Mouse (Mus musculus): ENCODE data around the gene Foxp2.

Gene Foxp2

DNA sequence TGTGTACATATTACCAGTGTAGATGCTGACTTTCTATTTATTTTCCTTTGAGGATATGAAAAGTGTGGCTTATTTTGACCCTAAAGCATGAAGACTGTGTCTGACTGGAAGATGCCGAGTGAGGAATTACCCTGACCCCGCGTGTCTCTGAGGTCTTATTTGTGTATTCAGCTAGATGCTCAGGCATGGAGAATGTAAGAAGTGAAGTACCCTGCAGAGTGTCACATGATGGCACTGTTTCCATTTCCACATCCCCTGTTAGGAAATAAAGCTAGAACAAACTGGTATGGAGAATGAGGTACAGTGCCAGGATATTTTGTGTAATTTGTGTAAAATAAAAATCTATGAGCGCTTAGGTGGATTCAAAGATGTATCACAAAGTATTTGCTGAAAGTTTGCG is 219.8 kb downstream of the Foxp2 start:
- DNase-seq = no peak

DNA sequence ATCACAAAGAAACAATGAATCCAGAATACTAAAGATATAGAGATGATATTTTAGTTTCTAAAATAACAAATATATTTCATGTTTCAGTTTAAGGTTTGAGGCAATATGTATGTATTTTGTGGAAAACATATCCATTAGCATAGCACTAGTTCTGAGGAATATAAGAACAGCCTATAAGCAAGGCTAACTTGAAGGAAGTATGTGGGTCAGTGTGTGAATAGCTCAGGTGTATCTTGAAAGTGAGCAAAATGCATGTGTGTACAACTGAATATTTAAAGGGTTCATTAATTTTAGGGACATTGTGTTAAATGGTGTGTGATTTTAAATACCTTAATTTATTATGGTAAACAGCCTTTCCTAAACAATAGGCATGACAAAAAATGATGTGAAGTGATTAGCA is 220.2 kb downstream of the Foxp2 start:
- no peak for DNase-seq

- no peak for DNase-seq
Observed at GRCm38 (mm10) chr6:15130142-15130541, 229.0 kb downstream of the Foxp2 start.

DNA sequence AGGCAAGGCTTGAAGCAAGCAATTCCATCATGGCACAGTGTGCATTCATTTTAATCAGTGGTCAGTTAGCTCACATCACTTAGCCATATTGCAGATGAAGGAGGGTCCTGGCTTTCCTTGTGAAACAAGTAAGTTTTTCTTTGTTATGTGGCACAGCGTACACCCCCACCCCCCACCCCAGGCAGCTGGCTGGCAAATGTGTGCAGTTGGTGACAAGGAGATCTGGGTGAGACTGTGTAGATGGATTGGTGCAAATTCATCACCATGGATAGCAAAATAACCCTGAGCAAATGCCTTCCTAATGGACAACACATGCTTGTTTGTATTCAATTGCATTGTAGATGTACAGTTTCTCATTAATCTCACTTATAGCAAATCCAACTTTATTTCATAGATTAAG is 240.9 kb downstream of the Foxp2 start:
- DNase-seq = no peak

GRCm38 (mm10) chr6:15151619-15152018 is 250.5 kb downstream of the Foxp2 start:
- no peak for DNase-seq

- peak in 1 of 2 experiments; percentile 1 for DNase-seq
Observed at GRCm38 (mm10) chr6:15163508-15164053, 262.4 kb downstream of the Foxp2 start.

GRCm38 (mm10) chr6:15176754-15177153 is 275.6 kb downstream of the Foxp2 start:
- DNase-seq = no peak

- no peak for DNase-seq
Observed at GRCm38 (mm10) chr6:15192877-15193276, 291.7 kb downstream of the Foxp2 start.

DNA sequence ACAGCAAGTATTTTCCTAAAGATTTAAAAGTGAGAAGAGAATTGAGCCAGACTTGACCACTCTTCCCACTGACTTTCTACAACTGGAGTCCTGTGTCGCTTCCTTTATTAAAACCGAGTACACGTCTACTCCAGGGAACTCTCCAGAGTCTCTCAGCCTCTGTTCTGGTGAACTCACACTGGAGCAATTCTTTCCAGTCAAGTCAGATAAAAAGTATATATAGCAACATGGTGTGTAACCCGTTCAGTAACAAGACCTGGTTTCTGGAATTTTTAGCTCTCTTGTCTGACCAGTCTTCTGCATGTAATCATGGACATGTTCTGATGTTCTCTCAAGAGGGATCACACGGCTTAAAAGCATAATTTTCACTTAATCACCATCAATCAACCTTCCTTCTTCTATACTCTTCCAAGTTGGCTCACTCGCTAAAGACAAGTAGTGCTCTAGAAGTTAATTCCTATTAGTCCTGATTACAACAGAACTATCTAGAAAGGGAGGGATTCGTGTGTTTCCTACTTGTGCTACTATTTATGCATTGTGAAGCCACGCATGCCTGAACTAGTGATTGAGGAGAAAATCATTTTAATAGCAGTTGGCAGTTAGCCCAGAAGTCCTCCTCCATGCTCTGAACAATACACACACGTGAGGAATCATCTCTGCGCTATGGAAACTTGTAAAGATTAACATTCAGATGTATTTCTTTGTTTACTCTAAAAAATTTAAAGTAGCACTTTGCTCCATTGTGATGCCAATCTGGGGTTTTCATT is 341.2 kb downstream of the Foxp2 start:
- no peak for DNase-seq

DNA sequence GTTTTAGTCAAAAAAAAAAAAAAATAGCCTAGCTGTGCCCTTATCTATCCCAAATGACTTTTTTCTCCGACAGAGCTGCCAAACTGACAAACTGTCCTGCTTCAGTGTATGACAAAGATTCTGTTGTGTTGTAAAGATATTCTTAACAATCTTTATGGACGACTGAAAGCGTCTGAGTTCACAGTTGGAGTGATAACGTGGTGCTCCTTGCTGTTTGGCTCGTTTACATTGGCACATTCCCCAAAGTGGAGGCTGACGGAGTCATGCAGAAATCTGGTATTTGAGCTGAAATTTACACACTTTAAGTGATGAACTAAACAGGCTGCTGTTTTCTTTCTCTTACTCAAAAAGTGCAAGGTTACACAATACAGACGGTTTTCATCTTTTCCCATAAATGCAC is 356.2 kb downstream of the Foxp2 start:
- no peak for DNase-seq

GRCm38 (mm10) chr6:15257893-15258292 is 356.7 kb downstream of the Foxp2 start:
- no peak for DNase-seq

DNA sequence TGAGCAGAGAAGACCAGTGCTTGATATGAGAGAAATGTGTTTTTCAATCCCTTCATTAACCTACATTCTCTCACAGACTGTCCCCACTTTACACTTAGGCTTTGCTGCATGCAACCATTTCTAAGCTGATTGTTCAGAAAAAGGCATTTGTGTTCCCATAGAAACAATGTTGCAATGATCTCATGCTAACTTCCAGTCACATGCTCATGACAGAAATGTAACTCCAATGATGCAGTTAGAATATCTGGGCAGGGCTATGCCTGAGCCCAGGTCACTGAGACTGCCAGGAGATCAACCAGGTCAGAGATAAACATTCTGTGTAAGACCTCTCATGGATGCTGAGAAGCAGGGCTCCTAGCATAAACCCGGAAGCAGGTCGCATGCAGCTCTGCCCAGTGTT is 367.0 kb downstream of the Foxp2 start:
- DNase-seq = no peak

DNA sequence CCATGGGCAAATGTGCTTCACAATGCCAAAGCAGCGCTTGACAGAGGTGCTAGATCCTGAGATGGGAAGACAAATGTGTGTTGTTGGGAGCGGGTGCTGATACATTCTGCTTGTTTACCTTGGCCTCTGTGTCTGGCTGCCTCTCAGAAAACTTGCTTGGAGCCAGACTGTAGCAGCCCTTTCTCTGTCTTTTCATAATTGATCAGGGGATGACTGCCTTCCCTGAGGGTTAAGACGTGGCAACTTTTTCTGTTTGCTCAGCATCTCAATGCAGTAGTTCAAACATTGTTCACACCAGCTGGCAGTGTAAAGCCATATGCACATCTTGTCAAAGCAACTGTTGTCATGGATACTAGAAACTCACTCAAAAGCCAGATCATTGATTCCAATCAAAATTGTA is 384.1 kb downstream of the Foxp2 start:
- no peak for DNase-seq

GRCm38 (mm10) chr6:15294081-15294480 is 392.9 kb downstream of the Foxp2 start:
- DNase-seq = no peak

- DNase-seq = no peak
Observed at GRCm38 (mm10) chr6:15299279-15299678, 398.1 kb downstream of the Foxp2 start.

DNA sequence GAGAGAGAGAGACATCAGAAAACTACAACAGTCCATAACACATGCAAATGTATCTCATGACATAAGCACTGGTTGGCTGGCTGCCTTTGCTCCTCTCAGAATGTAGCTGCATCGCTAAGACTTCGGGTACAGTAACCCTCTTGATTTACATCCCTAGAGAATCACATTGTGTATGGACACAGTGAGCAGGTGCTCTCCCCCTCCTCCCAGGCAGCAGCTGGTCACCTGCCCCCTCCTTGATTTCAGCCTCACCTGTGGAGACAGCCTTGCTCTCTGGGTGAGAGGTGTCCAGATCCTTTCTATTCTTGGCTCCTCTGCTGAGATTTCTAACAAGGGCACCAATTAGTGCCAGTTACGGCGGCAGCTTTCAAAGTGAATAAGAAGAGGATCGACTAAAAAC is 409.5 kb downstream of the Foxp2 start:
- DNase-seq = no peak

- no peak for DNase-seq
Observed at GRCm38 (mm10) chr6:15316948-15317347, 415.8 kb downstream of the Foxp2 start.

DNA sequence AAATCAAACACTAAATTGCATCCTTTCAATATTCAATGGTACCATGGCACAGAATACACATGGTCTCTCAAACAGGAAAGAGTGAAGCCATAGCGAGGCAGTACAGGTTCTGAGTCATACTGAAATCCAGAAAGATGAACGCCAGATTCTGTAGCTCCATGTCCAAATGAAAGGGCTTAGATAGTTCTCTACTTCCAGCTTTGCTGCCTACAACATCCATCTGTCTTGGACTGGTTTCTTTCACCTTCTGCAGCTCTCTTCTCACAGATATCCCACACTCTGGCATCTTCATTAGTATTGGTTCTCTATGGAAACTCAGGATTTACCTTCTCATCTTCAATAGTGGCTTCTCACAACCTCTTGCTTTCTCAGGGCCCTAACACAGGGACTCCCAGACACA is 417.2 kb downstream of the Foxp2 start:
- DNase-seq = no peak

GRCm38 (mm10) chr6:15321551-15321974 is 420.4 kb downstream of the Foxp2 start:
- no peak for DNase-seq

GRCm38 (mm10) chr6:15323099-15323498 is 421.9 kb downstream of the Foxp2 start:
- DNase-seq = no peak

GRCm38 (mm10) chr6:15347705-15348104 is 446.6 kb downstream of the Foxp2 start:
- no peak for DNase-seq

DNA sequence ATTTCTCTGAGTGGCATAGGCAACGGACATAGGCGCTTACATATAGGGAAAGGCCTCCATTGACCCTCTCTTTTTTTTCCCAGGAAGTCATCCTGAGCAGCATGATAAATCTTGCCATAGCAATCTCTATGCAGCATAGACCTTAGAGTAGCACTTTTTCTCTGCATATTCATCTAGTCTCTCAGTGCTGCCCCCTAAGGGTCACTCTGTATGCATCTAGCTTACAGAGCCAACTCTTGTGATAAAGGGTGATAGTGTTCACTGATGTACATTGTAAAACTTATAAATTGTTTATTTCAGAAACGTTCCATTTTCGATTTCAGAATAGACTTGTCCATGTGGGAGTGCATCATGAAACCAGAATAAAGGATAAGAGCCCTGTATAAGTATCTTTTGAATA is 454.7 kb downstream of the Foxp2 start:
- no peak for DNase-seq

DNA sequence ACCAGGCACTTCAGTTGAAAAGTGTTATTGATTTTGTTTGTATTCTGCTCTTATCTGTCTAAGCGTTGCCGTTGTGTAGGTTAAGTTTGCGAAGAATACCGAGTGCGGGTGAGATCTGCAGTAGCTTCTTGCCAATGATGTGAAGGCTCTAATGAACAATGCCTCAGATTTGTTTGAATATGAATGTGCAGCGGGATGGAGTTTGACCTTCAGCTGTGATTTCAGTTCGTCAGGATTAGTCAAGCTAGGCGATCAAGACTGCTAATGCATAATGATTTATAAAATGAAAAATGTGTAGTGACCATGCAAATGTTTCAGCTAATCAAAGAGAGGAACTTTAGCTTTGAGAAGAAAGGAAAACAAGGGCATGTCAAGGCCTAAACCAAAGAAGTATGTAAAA is 469.1 kb downstream of the Foxp2 start:
- DNase-seq = no peak

DNA sequence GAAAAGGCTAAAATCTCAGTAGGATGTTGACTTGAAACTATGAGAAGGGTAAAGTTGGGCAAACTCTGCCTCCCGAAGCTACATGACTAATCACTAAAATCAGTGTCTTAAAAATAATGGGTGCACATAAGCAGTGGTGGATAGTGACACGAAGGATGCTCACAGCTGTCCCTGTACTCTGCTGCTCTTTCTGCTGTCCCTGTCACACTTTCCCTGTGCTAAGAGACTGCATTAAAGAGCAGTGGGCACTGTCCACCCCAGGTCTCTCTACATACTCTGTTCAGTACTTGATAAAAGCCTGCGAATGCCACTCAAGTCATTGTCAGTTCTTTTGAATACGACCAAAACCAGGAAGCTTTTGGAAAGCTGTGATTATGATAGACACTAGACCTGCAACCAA is 469.7 kb downstream of the Foxp2 start:
- DNase-seq = no peak

- DNase-seq = no peak
Observed at GRCm38 (mm10) chr6:15373621-15374020, 472.5 kb downstream of the Foxp2 start.

All from B cell, adult 2 months (primary cell).